Mouse (Mus musculus) left cerebral cortex, adult 2 months (tissue): Measurements from ENCODE around the gene Il1r2. TPM values are rescaled to one million over a fixed set of nuclear protein-coding genes. Genes with fewer than 3 reads are reported as not detected.

Experiments
- DNase-seq, 2 experiments: peaks; one replicate each; pipeline ENCODE4 v3.0.0; 2021 to 2022; ENCODE audit warnings: low spot score in 2 of 2, mixed read lengths in 1 of 2; ENCODE audit errors: extremely low spot score in 1 of 2
- H3K27ac ChIP-seq: fragments of 200-600 bp; 2 replicates; pipeline ENCODE4 v1.8.1; 2022
- H3K4me3 ChIP-seq: fragments of 200-600 bp; 2 replicates; pipeline ENCODE4 v1.8.1; 2022
- CTCF ChIP-seq: fragments of 200-600 bp; IDR thresholded peaks from 2 replicates; pipeline ENCODE4 v1.8.1; 2022; ENCODE audit warnings: antibody characterized with exemption, mild to moderate bottlenecking, moderate library complexity
- intact Hi-C: fragments of 180-260 bp; cut with DNase I; formaldehyde crosslinking; loops from one replicate; pipeline ENCODE4 v1.15.1; 2025
- total RNA-seq, 2 experiments: library from RNA; stranded (reverse); gene quantifications; 2 replicates each; pipeline ENCODE4 v1.2.3; 2021

Gene Il1r2
- total RNA-seq, 2 experiments from 2014 or later, result not detected

DNA sequence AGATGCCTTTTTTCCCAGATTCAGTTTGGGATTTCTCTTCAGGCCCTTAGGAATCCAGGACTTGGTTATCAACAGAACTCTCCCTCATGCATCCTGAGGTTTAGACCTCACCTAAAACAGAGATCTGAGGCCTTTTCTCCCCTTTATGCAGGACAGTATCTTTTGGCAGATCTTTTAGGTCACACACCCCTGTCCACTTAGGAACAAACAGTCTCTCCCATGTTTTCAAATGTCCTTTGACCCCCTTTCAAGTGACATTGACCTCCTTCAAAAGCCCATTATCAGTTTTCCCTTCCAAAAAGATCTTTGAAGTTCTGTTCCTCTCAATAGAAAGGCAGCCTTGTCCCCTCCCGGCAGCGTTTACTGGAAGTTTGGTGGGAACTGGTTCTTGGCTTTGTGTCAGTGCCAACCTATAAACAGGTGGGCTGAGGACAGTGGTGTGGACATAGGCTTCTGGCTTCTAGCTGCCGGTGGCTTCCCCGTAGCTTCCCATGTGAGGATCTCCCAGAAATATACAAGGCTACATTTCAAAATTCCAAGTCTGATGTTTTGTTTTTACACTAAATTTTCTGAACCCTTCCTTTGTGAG, 89.5 kb downstream of the Il1r2 start:
- intact Hi-C loops, result no loop called here
- TF ChIP-seq CTCF, result no peak
- no peak overlapping the region for H3K4me3 ChIP-seq
- DNase-seq, result no peak
- H3K27ac ChIP-seq, result no peak overlapping the region

DNA sequence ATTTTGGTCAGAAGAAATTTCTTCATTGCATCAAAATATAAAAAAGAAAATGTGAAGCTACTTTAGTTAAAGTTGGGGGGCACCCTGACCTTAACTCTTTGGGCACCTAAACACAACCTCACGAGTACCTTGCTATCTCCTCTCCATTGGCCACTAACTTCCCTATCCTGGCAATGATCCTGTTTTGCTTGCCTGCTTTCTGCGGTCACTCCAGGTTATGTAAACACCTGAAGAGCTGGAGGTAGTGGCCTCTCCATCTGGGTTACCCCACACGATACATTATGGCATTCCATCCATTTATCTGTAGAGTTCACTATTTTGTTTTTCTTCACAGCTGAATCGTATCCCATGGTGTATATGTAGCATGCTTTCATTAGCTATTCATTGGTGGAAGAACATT, 90.5 kb downstream of the Il1r2 start:
- Histone ChIP-seq H3K4me3 (no peak overlapping the region), H3K27ac (no peak overlapping the region)
- TF ChIP-seq CTCF, result no peak
- intact Hi-C loops, result no loop called here
- DNase-seq, result no peak

DNA sequence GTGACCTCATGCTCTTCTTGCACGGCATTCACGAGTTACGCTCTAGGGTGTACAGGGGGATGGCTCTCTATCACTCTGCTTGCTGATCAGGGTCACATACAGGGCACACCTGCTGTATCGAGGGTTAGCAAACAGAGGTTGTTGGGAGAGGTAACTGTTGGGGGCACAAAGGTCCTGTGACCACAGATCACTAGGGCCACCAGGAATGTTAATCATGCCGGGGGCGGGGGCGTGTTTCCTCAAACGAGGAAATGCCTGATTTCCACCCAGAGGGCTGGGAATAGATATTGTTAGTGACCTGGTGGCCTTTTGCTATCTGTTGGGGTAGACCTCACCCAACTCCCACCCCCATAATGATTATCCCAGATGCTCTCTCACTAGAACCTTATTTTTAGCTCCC, 93.7 kb downstream of the Il1r2 start:
- no peak for TF ChIP-seq CTCF
- no peak overlapping the region for H3K27ac ChIP-seq
- intact Hi-C loops, result no loop called here
- DNase-seq, result no peak
- H3K4me3 ChIP-seq, result no peak overlapping the region

- DNase-seq, result peak; percentile 33 to 51
- no peak overlapping the region for H3K4me3 ChIP-seq
- no peak overlapping the region for H3K27ac ChIP-seq
- no peak for TF ChIP-seq CTCF
- intact Hi-C loops, result no loop called here
These were observed 98.0 kb downstream of the Il1r2 start for GRCm38 (mm10) chr1:40171878-40172277.

GRCm38 (mm10) chr1:40174146-40174545, 100.3 kb downstream of the Il1r2 start:
- intact Hi-C loops, result no loop called here

More at GRCm38 (mm10) chr1:40174146-40174545, 100.3 kb downstream of the Il1r2 start:
- Histone ChIP-seq H3K4me3 (no peak overlapping the region), H3K27ac (no peak overlapping the region)
- no peak for TF ChIP-seq CTCF
- no peak for DNase-seq

Other genes with a start within 250 kb of the Il1r2 start
- 100 to 1,000 TPM in 1 of 2 experiments, 10 to 100 TPM in 1; 98.8 to 114 TPM for gene Map4k4, start 173.2 kb upstream of the Il1r2 start, total RNA-seq
- 1 to 10 TPM; 2.5 to 3.2 TPM for gene Il1r1, start 151.0 kb downstream of the Il1r2 start, total RNA-seq